8 mouse cellular contexts compared by ENCODE assay signal in genomic region chr17:79948591-79949475, GRCm38 (mm10). TPM values are rescaled to one million over a fixed set of nuclear protein-coding genes. Genes with fewer than 3 reads are reported as not detected.
A peak's percentile ranks its signal among the peaks of the same experiment; 100 is the strongest.
DNase-seq lines count a peak whose midpoint lies in the region; ATAC-seq lines count a peak whose summit lies in the region.

No protein-coding gene starts in this region.

- peaks cover 7% of the 10 kb centered on the region for H3K4me1 ChIP-seq in midbrain, embryonic 14.5 days (ENCODE audit: control insufficient read depth, insufficient read depth, low read length)
- H3K4me1 ChIP-seq in midbrain, embryonic 10.5 days = peaks cover 18% of the 10 kb centered on the region; the same call in 1 of the 2 replicates
- peaks cover 7% of the 10 kb centered on the region; the same call in 1 of the 2 replicates for H3K4me1 ChIP-seq in stomach, embryonic 15.5 days
- peaks cover 7% of the 10 kb centered on the region for H3K4me1 ChIP-seq in liver, embryonic 11.5 days (replicated peaks; ENCODE audit: control insufficient read depth, insufficient read depth, low read length)

- no peak overlapping the region for H3K4me2 ChIP-seq in midbrain, embryonic 14.5 days (ENCODE audit: low read length)
- 0 out of 2 replicates have a peak overlapping the region, but pooled peaks have one; percentile 17 for H3K4me2 ChIP-seq in stomach, embryonic 15.5 days
- no peak overlapping the region for H3K4me2 ChIP-seq in liver, embryonic 11.5 days

- 38% methylated on average over 11 of the region's 11 CpGs for WGBS in midbrain, embryonic 14.5 days
- WGBS in midbrain, embryonic 10.5 days = 71% methylated on average over 11 of the region's 11 CpGs
- WGBS in stomach, embryonic 15.5 days = 57% methylated on average over 11 of the region's 11 CpGs
- 61% methylated on average over 11 of the region's 11 CpGs for WGBS in liver, embryonic 11.5 days

- 0 out of 2 replicates have a peak, but pooled peaks have one; percentile 31 for ATAC-seq in midbrain, embryonic 14.5 days (ENCODE audit: low FRiP score, low TSS enrichment)
- no peak for ATAC-seq in stomach, embryonic 15.5 days (ENCODE audit: insufficient read depth, low FRiP score, low read depth)
- no peak for ATAC-seq in liver, embryonic 11.5 days (replicated peaks; ENCODE audit: low FRiP score)

- no peak overlapping the region for H3K4me3 ChIP-seq in midbrain, embryonic 14.5 days (replicated peaks; ENCODE audit: low read depth, low read length)
- no peak overlapping the region for H3K4me3 ChIP-seq in midbrain, embryonic 10.5 days
- H3K4me3 ChIP-seq in stomach, embryonic 15.5 days (replicated peaks) = no peak overlapping the region
- H3K4me3 ChIP-seq in liver, embryonic 11.5 days (ENCODE audit: low read depth, low read length) = no peak overlapping the region

- no peaks in the 10 kb centered on the region for H3K27me3 ChIP-seq in midbrain, embryonic 14.5 days (ENCODE audit: control insufficient read depth, insufficient read depth, low read length)
- H3K27me3 ChIP-seq in midbrain, embryonic 10.5 days (ENCODE audit: low read depth, poor library complexity, severe bottlenecking) = no peaks in the 10 kb centered on the region
- no peaks in the 10 kb centered on the region for H3K27me3 ChIP-seq in stomach, embryonic 15.5 days (replicated peaks)
- H3K27me3 ChIP-seq in liver, embryonic 11.5 days (replicated peaks; ENCODE audit: control insufficient read depth, insufficient read depth, low read length) = no peaks in the 10 kb centered on the region

- no peak overlapping the region; the same call in 1 of the 2 replicates for H3K27ac ChIP-seq in midbrain, embryonic 14.5 days (replicated peaks; ENCODE audit: low read depth, low read length)
- no peak overlapping the region for H3K27ac ChIP-seq in midbrain, embryonic 10.5 days (replicated peaks)
- peak overlapping the region; percentile 77 for H3K27ac ChIP-seq in stomach, embryonic 15.5 days
- H3K27ac ChIP-seq in liver, embryonic 11.5 days (ENCODE audit: low read depth, low read length) = no peak overlapping the region

- no peaks in the 10 kb centered on the region for H3K9me3 ChIP-seq in midbrain, embryonic 14.5 days (ENCODE audit: control insufficient read depth, low read length)
- H3K9me3 ChIP-seq in midbrain, embryonic 10.5 days (replicated peaks) = no peaks in the 10 kb centered on the region
- H3K9me3 ChIP-seq in stomach, embryonic 15.5 days = no peaks in the 10 kb centered on the region
- H3K9me3 ChIP-seq in liver, embryonic 11.5 days (ENCODE audit: control insufficient read depth, low read length) = no peaks in the 10 kb centered on the region

- no peak overlapping the region for H3K9ac ChIP-seq in midbrain, embryonic 14.5 days (replicated peaks; ENCODE audit: low read length)
- H3K9ac ChIP-seq in stomach, embryonic 15.5 days = no peak overlapping the region
- no peak overlapping the region for H3K9ac ChIP-seq in liver, embryonic 11.5 days (ENCODE audit: low read depth, low read length)

- DNase-seq in midbrain, embryonic 14.5 days = peak; percentile 30
- DNase-seq in midbrain, embryonic 10.5 days (ENCODE audit: low spot score) = no peak
- peak; percentile 86 to 96 for DNase-seq in cerebellum, postnatal 10 days
- DNase-seq in layer of hippocampus, adult 8-10 months (ENCODE audit: low spot score in 2 of 2) = peak; percentile 53 to 62
- no peak for DNase-seq in thymus, postnatal 10 days (ENCODE audit: low spot score in 2 of 2)
- DNase-seq in adrenal gland, adult 18-20 months (ENCODE audit: low spot score in 2 of 2) = no peak
- DNase-seq in liver, embryonic 11.5 days (ENCODE audit: low spot score) = no peak

- H3K36me3 ChIP-seq in midbrain, embryonic 14.5 days (ENCODE audit: control insufficient read depth, insufficient read depth, low read length) = no peaks in the 10 kb centered on the region
- no peaks in the 10 kb centered on the region for H3K36me3 ChIP-seq in midbrain, embryonic 10.5 days
- no peaks in the 10 kb centered on the region for H3K36me3 ChIP-seq in stomach, embryonic 15.5 days
- H3K36me3 ChIP-seq in liver, embryonic 11.5 days (ENCODE audit: control insufficient read depth, insufficient read depth, low read length) = no peaks in the 10 kb centered on the region

RNA-seq across cellular contexts. Expression of gene Atl2, which starts 52.9 kb away (rescaled TPM):
- 30.3 and 37.6 TPM in 2 replicates for polyA plus RNA-seq in midbrain, embryonic 14.5 days (2014; fragmentation: Nextera tagmentation; extraction: Ambion mirVana)
- 36.2 and 37.7 TPM in 2 replicates for polyA plus RNA-seq in midbrain, embryonic 10.5 days (2016; fragmentation: Nextera tagmentation; extraction: Ambion mirVana)
- total RNA-seq in layer of hippocampus, adult 8-10 months (2022) = 10 to 100 TPM; 53.6 to 57.1 (median 55.0) TPM
- polyA plus RNA-seq in stomach, embryonic 15.5 days (2015; fragmentation: Nextera tagmentation; extraction: Ambion mirVana) = 41.1 and 42.9 TPM in 2 replicates
- total RNA-seq in adrenal gland, adult 18-20 months (2021) = 100 to 1,000 TPM in 1 of 2 experiments, 10 to 100 TPM in 1; 47.4 to 120 TPM
- 51.0 and 58.7 TPM in 2 replicates for polyA plus RNA-seq in liver, embryonic 11.5 days (2014; fragmentation: Nextera tagmentation; extraction: Ambion mirVana)

Comparison
In these comparisons a context has a peak if more than half of its experiments do, and no peak if none do; other contexts are left out.
1. DNase-seq: peak in midbrain, embryonic 14.5 days (single experiment), cerebellum, postnatal 10 days (2 of 2) and layer of hippocampus, adult 8-10 months (2 of 2); none in midbrain, embryonic 10.5 days (single experiment), thymus, postnatal 10 days (0 of 2), adrenal gland, adult 18-20 months (0 of 2) and liver, embryonic 11.5 days (single experiment).